Mouse (Mus musculus) heart, adult 11 months (tissue): ENCODE results near the gene Dpp6.

Experiments
- DNase-seq: peaks from one replicate; pipeline ENCODE4 v3.0.0; 2022

Dpp6 gene

DNA sequence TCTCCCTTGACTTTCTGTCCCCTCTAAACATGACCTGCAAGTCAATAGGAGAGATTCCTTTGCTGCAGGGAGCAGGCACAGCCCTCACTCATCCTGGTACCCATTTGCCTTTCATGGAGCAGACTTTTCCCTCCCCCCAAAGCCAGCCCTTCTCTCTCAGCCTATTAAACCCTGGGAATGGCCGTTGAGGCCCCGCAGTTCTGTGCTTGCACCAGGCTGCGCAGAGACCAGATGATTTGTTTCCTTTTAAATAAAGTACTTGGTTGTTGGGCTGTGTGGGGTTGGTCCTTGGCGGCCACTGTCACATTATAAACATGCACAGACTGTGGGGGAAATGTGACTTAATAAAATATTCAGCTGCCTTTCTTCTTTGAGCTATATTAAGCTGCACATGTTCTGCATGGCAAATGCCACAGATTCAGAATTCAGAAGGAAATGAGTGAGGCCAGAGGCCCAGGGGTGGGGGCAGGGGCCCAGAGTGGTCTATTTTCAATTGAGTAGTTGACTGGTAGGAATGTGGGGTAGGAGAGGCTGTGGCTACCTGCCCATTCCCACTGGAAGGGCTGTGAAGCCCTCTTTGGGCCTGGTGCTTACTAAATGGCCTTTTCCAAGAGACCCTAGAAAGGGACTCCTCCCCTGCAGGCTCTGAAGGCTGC lies 489.6 kb downstream of the Dpp6 start:
- DNase-seq, result peak; percentile 75

GRCm38 (mm10) chr5:27310217-27310616 lies 493.2 kb downstream of the Dpp6 start:
- DNase-seq, result peak; percentile 53

DNA sequence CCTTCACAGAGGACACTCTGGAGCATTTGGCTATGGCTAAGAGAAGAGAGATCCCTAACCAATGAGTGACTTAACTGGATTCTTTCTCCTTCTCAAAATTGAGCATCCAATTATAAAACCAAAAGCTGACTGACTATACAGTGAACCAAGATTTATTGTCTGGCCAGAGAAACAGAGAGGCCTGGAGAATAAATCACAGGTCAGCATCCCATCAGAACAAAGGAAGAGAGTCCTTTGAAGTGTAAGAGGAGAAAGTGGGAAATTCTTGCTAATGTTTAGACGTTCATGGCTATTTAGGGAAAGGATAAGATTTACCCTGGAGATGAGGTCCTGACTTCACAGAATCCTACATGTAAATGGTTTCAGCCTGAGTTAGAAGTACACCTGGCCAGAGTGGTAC lies 499.7 kb downstream of the Dpp6 start:
- DNase-seq, result no peak

DNA sequence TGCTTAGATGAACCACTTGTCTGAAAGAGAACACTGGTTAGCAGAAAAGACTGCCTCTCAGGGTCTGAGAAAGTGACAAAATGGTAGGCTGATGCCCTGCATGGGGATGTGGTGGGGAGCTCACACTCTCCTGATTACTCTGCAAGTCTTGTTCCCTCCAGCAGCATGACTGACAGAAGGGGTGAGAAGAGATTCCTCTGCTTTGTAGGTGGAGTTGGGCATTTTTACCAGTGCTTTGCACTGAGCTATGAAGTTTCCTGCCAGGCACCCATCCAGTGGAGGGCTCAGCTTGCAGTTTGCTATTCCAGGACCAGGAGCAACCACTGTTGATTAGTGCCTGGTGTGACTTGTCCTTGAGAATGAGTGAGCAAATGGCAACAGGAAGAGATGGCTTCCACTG lies 500.3 kb downstream of the Dpp6 start:
- peak; percentile 41 for DNase-seq

DNA sequence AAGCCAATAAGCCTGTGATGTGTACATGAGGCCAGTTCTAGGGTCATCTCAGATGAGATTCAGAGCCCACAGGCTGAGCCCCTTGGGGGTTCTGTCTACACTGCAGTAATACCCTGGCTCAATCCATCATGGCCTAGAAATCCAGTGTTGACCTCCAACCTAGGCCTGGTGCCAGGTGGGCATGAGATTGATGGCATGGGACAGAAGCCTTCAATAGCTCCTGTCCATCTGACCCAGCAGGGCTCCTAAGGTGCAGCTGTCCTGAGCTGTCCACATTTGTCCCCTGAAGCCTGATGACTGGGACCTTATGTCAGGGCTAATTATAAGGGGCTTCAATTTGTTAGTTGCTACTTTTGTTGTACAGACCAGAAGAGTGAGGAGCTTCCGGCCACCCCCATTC lies 500.8 kb downstream of the Dpp6 start:
- peak; percentile 69 for DNase-seq

- DNase-seq, result peak; percentile 15
These were observed 502.7 kb downstream of the Dpp6 start for GRCm38 (mm10) chr5:27319731-27320130.

DNA sequence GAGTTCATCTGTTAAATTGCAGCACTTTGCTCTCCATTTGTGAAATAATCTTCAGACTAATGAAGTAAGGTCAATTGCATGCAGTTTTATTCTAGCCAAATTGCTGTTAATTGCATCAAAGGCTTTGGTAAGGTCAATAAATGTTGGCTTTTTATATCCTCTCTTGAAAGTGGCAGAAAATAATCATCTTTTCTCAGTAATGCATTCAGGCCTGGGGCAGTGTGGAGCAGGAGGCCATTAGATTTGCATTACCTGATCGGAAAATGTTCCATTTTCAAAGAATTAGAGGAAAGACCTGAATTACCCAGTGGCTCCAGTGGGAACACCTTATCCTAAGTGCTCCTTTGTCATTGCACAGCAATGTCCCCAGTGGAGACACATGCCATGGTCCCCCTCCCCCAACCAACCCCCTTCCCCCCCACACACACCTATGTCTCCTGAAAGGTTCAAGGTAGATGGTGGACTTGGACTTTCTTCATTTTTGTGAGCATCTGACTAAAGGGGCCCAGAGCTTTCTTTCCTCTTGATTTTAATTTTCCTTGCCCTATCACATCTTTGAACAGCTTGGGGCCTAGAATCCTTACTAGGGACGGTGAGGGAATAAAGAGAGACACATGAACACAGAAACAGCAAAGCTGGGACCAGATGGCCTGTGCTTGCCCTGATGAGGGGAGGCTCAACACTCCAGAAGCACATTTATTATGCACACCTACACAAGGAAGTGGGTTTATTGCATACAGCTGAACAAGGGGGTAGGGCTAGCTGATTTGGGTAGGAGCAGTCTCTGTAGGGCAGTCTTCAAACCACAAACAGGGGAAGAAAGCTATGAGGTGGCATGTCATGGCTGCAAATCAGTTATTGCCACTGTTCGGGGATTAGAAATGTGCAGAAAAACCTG lies 506.1 kb downstream of the Dpp6 start:
- peak; percentile 23 for DNase-seq

DNA sequence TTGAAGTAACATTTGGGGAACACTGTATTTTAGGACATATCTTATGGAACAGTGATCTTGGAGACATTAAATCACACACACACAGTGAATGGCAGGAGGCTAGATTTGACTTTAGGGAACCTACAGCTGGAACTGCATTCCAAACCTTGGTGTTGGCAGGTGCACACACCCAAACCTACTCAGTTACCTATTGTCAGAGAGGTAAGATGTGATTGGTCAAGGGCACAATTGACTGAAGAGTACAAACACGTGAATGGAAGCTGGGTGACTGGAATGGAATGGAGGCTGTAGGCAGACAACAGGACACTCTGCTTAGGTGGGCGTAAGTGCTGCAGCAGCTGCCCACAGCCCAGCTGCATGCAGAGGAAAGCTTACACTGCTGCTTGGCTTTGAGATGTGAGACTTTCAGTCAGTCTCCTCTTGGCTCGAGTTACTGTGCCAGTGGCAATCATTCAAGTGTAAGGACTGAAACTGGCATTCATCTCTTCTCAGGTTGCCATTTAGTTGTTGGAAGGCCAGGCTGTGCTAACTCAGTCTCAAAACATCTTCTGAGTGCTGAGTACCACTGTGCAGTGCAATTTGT lies 507.4 kb downstream of the Dpp6 start:
- DNase-seq, result peak; percentile 74

- DNase-seq, result peak; percentile 87
These were observed 519.7 kb downstream of the Dpp6 start for GRCm38 (mm10) chr5:27336698-27337097.

GRCm38 (mm10) chr5:27339196-27340030 lies 522.4 kb downstream of the Dpp6 start:
- no peak for DNase-seq

DNA sequence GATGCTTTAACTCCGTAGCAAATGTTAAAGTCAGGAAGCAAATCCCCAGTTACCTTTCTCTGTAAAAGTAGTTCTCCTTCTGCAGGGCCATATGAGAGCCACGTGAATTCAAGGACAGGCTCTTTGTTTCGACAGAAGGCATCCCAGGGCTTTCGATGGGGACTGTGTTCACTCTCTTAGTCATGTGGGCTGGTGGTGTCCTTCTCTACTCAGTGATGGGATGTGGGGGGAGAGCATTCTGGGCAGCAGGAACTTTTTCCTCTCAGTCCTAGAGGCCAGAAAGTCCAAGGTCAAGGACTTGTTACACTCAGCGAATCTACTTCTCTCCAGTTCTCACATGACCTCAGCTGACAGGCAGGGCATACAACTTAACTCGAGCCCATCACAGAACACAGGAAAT lies 525.3 kb downstream of the Dpp6 start:
- no peak for DNase-seq

- DNase-seq, result no peak
These were observed 526.6 kb downstream of the Dpp6 start for GRCm38 (mm10) chr5:27343626-27344025.

DNA sequence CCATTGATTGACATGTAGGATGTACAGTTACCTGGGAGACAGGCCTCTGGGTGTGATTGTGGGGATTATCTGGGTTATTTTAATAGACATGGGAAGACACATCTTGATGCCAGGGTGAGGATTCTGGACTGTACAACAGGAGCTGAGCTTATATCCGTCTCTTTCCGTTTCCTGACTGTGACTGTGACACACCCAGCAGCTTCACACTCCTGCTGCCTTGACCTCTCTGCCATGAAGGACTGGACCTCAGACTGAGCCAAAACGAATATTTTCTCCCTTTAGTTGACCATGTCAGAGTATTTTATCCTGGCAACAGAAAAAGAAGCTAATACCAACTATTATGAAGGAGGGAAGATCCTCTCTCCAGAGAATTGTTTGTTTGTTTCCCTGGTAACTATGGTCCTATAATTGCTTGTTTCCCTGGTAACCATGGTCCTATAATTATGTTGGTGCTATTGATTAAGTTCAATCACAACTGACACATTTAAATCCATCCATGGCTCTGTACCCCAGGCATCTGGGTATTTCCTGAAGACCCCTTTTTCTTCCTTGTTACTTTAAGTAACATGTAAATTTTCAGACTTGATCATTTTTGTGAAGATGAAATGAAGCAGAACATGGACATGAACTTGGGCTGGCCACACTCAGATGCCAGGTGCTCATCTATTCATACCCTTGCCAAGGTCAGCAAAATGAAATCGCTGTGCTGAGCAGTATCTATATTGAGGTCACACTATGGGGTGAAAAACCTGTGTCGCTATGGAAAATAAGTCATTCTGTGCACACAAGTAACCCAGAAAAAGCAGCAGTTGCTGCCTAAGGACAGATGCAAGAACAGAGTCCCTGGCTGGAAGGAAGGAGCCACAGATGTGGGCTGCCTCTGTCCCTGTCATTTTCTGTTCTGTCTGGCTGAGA lies 531.4 kb downstream of the Dpp6 start:
- DNase-seq, result peak; percentile 61

GRCm38 (mm10) chr5:27357630-27358029 lies 540.6 kb downstream of the Dpp6 start:
- DNase-seq, result peak; percentile 10

GRCm38 (mm10) chr5:27365946-27366345 lies 548.9 kb downstream of the Dpp6 start:
- DNase-seq, result no peak

DNA sequence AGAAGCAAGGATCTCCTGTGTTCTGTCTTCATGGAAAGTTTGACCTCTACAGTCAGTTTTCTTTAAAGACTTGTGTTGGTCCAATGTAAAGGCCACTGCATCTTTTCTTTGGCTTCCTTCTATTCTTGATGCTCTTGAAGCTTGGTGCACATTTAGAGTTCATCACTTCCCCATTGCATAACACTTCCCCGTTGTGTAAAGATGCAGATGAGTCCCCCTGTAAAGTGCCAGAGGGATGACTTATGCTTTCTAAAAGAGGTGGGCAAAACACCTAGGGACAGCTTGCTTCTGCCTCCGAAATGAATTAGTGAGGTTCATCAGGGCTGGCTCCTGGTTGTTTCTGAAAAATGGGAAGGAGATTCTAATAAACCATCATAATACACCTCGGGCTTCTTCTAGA lies 553.8 kb downstream of the Dpp6 start:
- peak; percentile 16 for DNase-seq

DNA sequence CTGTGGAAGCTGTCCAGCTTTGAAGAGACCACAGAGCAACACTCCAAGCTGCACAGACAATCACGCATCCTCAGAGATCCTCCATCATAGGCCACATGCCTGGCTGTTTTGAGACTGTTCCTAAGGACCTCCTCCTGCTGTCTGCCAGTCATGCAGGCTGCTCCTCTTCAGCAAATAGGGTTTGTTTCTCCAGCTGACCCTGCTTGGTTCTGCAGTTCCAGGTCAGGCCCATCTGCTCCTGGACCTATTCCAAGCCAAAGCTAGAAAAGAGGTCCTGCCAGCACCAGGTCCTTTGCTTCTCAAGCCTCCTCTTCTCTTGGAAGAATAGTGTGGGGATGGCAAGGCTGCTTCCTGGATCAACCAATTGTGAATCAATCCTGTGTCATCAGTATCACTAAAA lies 556.9 kb downstream of the Dpp6 start:
- DNase-seq, result peak; percentile 23

- peak; percentile 76 for DNase-seq
These were observed 558.8 kb downstream of the Dpp6 start for GRCm38 (mm10) chr5:27375841-27376240.

DNA sequence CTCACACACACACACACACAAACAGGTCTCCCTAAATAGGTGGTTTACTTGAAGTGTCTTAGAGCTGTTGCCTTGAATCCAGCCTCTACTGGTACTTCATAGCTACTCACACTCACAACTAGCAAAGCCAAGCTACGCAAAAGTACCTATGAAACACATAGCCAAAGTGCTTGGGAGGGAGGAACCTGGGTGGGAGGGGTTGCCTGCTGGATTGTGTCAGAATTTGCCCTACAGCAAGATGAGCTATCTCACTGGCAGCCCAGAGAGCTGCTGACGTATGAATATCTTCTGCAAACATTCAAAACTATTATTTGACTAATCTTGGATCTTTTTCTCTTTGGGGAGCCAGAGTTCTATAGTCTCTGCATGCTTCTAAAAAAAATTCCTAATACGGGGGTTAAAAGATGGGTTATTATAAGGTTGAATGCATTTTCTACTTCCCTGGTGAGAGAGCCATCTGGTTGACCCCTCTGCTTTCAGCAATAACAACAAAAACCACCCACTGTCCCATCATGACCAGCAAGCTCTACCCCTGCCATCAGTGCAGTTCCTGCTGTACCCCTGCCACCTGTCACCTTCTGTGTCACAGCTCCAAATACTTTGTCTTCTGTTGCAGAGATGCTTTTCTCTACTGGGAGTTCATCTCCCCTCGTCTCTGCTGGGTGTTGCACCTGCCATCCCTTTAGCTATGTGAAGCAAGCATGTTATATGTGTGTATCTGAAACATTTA lies 563.8 kb downstream of the Dpp6 start:
- no peak for DNase-seq

DNA sequence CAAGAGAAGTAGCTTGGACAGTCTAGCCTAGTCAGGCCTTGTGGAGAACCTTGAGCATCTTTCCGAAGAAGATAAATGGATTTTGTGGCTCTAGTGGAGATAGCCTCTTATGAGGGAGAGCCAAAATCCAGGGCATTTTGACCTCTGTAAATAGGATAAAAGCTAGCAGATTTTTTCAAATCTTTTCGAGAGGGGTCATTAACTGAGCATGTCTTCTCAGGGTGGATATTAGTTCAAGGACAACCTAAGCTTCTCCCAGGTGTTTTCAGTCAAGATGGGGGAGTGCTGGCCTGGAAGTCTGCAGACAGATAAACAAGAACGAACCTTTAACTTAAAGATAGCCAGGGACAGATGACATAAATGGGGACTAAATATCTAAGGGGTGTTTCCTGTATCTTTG lies 581.4 kb downstream of the Dpp6 start:
- DNase-seq, result peak; percentile 64

DNA sequence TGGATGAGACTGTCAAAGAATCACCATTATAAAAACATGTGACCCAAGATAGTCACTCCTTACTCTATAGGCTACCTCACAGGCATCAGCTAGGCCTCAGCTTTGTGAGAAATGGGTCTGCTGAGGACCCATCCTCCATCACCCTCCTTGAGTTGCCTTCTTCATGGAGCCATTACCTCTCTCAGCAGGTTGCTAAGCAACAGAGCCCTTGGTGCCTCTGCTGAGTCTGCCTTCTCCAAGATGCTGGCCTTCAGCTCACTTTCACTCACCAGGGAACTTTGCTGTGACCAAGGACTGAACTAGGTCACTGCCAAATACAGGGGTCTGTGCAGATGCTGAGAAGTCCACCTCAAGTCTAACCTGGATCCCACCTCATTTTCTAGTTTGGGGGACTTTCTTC lies 582.1 kb downstream of the Dpp6 start:
- DNase-seq, result peak; percentile 55
